Mouse (Mus musculus) stomach, embryonic 15.5 days (tissue): ENCODE measurements around the gene Stx1b. TPM values are rescaled to one million over a fixed set of nuclear protein-coding genes. Genes with fewer than 3 reads are reported as not detected.

Experiments used
- ATAC-seq: fragments of 200-750 bp; cut with Nextera tagmentation; 2 replicates; pipeline ENCODE4 v1.8.0; 2017; ENCODE audit warnings: low read depth, moderate number of reproducible peaks, moderate TSS enrichment; ENCODE audit not compliant: insufficient read depth, low FRiP score
- H3K27ac ChIP-seq: fragments of 300-500 bp; sonication (generic); 2 replicates; pipeline ENCODE4 v1.5.1; 2015; ENCODE audit warnings: mild to moderate bottlenecking, inconsistent platforms
- H3K27me3 ChIP-seq: fragments of 300-500 bp; sonication (generic); replicated peaks from 2 replicates; pipeline ENCODE4 v1.6.1; 2015; ENCODE audit warnings: inconsistent platforms
- H3K36me3 ChIP-seq: fragments of 300-500 bp; sonication (generic); 2 replicates; pipeline ENCODE4 v1.6.1; 2015; ENCODE audit warnings: inconsistent platforms
- H3K4me1 ChIP-seq: fragments of 300-500 bp; sonication (generic); 2 replicates; pipeline ENCODE4 v1.6.1; 2015; ENCODE audit warnings: inconsistent platforms
- H3K4me2 ChIP-seq: fragments of 300-500 bp; sonication (generic); 2 replicates; pipeline ENCODE4 v1.6.1; 2015; ENCODE audit warnings: mild to moderate bottlenecking, inconsistent platforms
- H3K4me3 ChIP-seq: fragments of 300-500 bp; sonication (generic); replicated peaks from 2 replicates; pipeline ENCODE4 v1.5.1; 2015; ENCODE audit warnings: inconsistent platforms
- H3K9ac ChIP-seq: fragments of 300-500 bp; sonication (generic); 2 replicates; pipeline ENCODE4 v1.6.1; 2015; ENCODE audit warnings: inconsistent platforms
- H3K9me3 ChIP-seq: fragments of 300-500 bp; sonication (generic); 2 replicates; pipeline ENCODE4 v1.6.1; 2016; ENCODE audit warnings: inconsistent platforms
- WGBS: fragments of 180-500 bp; shearing (Covaris S2); methylation state at CpG from one replicate; pipeline ENCODE4 v1.1.7; 2015; 5-methylcytosine and 5-hydroxymethylcytosine counted together
- polyA plus RNA-seq: library from polyadenylated mRNA; unstranded; fragments of >200 nt; fragmentation: Nextera tagmentation; extraction: Ambion mirVana; gene quantifications from 2 replicates; pipeline ENCODE4 v1.2.1, GENCODE M21; 2015

The Stx1b gene
- polyA plus RNA-seq, 1 experiment from 2014 or later, result 3.2 TPM

DNA sequence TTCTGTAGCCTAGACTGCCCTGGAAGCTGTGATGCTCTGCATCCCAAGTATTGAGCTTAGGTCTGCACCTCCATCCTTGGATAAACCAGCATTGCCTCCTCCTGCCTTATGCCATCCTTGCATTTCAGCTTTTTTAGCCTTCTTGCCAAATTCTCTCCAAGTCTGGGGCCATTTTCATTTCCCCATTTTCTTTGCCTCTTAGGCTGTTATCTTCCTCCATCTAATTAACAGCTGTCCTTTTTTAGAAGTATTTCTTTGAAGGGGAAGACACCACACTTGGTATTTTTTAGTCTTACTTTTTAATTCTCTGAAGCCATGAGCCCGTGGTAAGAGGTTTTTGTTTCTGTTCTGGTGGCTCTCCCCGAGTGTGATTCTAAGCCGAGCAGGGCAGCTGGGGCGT, 60.7 kb downstream of the Stx1b start:
- Histone ChIP-seq H3K9ac (no peak overlapping the region), H3K4me2 (no peak overlapping the region), H3K27me3 (no peaks in the 10 kb centered on the region), H3K27ac (no peak overlapping the region), H3K4me1 (peaks cover 9% of the 10 kb centered on the region), H3K4me3 (no peak overlapping the region), H3K9me3 (no peaks in the 10 kb centered on the region), H3K36me3 (peaks cover 43% of the 10 kb centered on the region)
- 87% methylated on average over 4 of the region's 4 CpGs for WGBS
- no peak for ATAC-seq

DNA sequence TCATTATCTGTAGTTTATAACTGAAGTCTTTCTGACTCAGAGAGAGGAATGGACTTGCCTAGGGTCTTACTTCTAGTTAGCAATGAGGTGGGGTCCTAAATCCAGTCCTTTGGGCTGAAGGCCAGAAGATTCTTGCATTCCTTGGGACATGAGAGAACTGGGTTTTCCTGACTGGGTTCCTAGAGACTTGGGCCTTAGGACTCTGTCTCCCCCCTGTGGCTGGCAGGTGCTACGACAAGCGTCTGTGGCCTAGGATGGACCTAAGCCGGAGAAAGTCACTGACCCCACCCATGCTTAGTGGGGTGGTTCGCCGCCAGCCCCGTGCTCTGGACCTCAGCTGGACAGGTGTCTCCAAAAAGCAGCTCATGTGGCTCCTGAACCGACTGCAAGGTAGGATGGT, 63.3 kb downstream of the Stx1b start:
- peaks cover 39% of the 10 kb centered on the region for H3K36me3 ChIP-seq
- H3K4me2 ChIP-seq, result no peak overlapping the region
- no peak overlapping the region for H3K27ac ChIP-seq
- H3K27me3 ChIP-seq, result no peaks in the 10 kb centered on the region
- no peak overlapping the region for H3K4me3 ChIP-seq
- ATAC-seq, result peak; percentile 57; the same call in 1 of the 2 replicates
- H3K4me1 ChIP-seq, result peaks cover 10% of the 10 kb centered on the region; the same call in 1 of the 2 replicates
- no peak overlapping the region for H3K9ac ChIP-seq
- 30% methylated on average over 7 of the region's 7 CpGs for WGBS
- H3K9me3 ChIP-seq, result no peaks in the 10 kb centered on the region

DNA sequence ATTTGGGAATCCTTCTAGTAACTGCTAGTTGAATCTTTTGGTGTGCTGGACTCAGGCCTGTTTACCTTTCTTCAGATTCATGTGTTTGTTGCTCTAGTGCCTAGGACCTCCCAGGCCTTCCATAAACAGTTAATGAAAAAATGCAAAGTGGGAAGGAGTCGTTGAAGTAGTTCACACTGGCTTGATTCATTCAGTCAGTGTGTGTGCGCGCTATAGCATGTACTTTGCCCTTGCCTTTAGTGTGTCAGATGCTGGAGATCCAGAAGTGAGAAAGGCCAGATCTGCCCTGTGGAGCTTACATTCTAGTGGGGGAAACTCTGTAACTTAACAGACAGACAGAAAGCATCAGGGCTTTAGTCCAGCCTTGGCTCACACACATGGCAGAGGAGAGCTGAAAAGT, 63.9 kb downstream of the Stx1b start:
- H3K9me3 ChIP-seq, result no peaks in the 10 kb centered on the region
- WGBS, result 68% methylated on average over 3 of the region's 3 CpGs
- ATAC-seq, result no peak
- H3K27ac ChIP-seq, result no peak overlapping the region; the same call in 1 of the 2 replicates
- H3K4me1 ChIP-seq, result peaks cover 11% of the 10 kb centered on the region; the same call in 1 of the 2 replicates
- no peak overlapping the region for H3K4me2 ChIP-seq
- no peak overlapping the region for H3K9ac ChIP-seq
- peaks cover 34% of the 10 kb centered on the region for H3K36me3 ChIP-seq
- H3K27me3 ChIP-seq, result no peaks in the 10 kb centered on the region
- no peak overlapping the region for H3K4me3 ChIP-seq

DNA sequence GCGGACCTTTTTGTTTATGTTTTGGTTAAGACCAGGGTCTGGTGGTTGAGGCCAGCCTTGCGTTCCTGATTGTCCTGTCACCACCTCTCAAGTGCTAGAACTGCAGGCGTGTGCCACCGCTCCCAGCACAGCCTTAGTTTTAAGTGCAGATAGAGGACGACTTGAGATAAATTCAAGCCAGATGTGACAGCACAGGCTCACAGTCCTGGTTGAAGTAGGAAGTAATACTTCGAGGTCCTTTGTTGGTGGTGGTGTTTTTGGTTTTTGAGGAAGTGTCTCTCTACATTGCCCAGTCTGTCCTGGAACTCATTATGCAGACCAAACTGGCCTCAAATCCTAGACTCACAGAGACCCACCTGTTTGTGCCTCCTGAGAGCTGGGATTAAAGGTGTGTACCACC, 64.6 kb downstream of the Stx1b start:
- no peak for ATAC-seq

More for the DNA sequence above, 64.6 kb downstream of the Stx1b start:
- Histone ChIP-seq H3K27ac (peak overlapping the region; percentile 12; the same call in 1 of the 2 replicates), H3K4me2 (no peak overlapping the region), H3K36me3 (peaks cover 31% of the 10 kb centered on the region), H3K27me3 (no peaks in the 10 kb centered on the region), H3K9me3 (no peaks in the 10 kb centered on the region), H3K9ac (no peak overlapping the region), H3K4me3 (no peak overlapping the region), H3K4me1 (peaks cover 11% of the 10 kb centered on the region; the same call in 1 of the 2 replicates)
- 46% methylated on average over 6 of the region's 6 CpGs for WGBS

Other genes with a start within 250 kb of the Stx1b start
- gene Ccdc189, start 236.0 kb downstream of the Stx1b start, polyA plus RNA-seq, result 5.8 and 7.2 TPM in 2 replicates
- gene Rnf40, start 235.8 kb downstream of the Stx1b start, polyA plus RNA-seq, result 37.8 and 42.0 TPM in 2 replicates
- 9.4 and 10.3 TPM in 2 replicates for gene Zfp629, start 208.8 kb downstream of the Stx1b start, polyA plus RNA-seq
- 59.3 and 63.4 TPM in 2 replicates for gene Bcl7c, start 115.6 kb downstream of the Stx1b start, polyA plus RNA-seq
- gene Ctf1, start 111.8 kb downstream of the Stx1b start, polyA plus RNA-seq, result 15.6 and 17.0 TPM in 2 replicates
- 0.24 and 0.26 TPM in 2 replicates for gene Ctf2, start 92.4 kb downstream of the Stx1b start, polyA plus RNA-seq
- gene Fbxl19, start 80.0 kb downstream of the Stx1b start, polyA plus RNA-seq, result 3.8 and 4.8 TPM in 2 replicates
- gene Orai3, start 54.7 kb downstream of the Stx1b start, polyA plus RNA-seq, result 29.2 and 29.6 TPM in 2 replicates
- gene Setd1a, start 47.9 kb downstream of the Stx1b start, polyA plus RNA-seq, result 21.1 and 25.0 TPM in 2 replicates
- not detected in 2 replicates for gene Gm49388, start 38.9 kb downstream of the Stx1b start, polyA plus RNA-seq
- 27.4 and 31.8 TPM in 2 replicates for gene Hsd3b7, start 23.9 kb downstream of the Stx1b start, polyA plus RNA-seq
- gene Stx4a, start 255 bp downstream of the Stx1b start, polyA plus RNA-seq, result 45.3 and 48.1 TPM in 2 replicates
- gene Zfp646, start 51.7 kb upstream of the Stx1b start, polyA plus RNA-seq, result 9.1 and 10.9 TPM in 2 replicates
- gene Zfp668, start 52.3 kb upstream of the Stx1b start, polyA plus RNA-seq, result 14.6 and 16.7 TPM in 2 replicates
- gene Prss53, start 66.4 kb upstream of the Stx1b start, polyA plus RNA-seq, result 1.7 and 1.8 TPM in 2 replicates
- gene Gm21974, start 70.9 kb upstream of the Stx1b start, polyA plus RNA-seq, result not detected in 2 replicates
- gene Vkorc1, start 71.1 kb upstream of the Stx1b start, polyA plus RNA-seq, result 186 and 190 TPM in 2 replicates
- 145 and 157 TPM in 2 replicates for gene Bckdk, start 79.5 kb upstream of the Stx1b start, polyA plus RNA-seq
- 35.0 and 35.6 TPM in 2 replicates for gene Kat8, start 88.0 kb upstream of the Stx1b start, polyA plus RNA-seq
- gene Prss8, start 105.6 kb upstream of the Stx1b start, polyA plus RNA-seq, result 61.2 and 70.2 TPM in 2 replicates
- 10.8 and 10.9 TPM in 2 replicates for gene Prss36, start 122.2 kb upstream of the Stx1b start, polyA plus RNA-seq
- gene Fus, start 142.9 kb upstream of the Stx1b start, polyA plus RNA-seq, result 367 and 393 TPM in 2 replicates
- 177 and 185 TPM in 2 replicates for gene Pycard, start 169.3 kb upstream of the Stx1b start, polyA plus RNA-seq
- gene Trim72, start 179.4 kb upstream of the Stx1b start, polyA plus RNA-seq, result 0.09 and 0.41 TPM in 2 replicates
- gene Itgam, start 238.1 kb upstream of the Stx1b start, polyA plus RNA-seq, result 3.5 and 3.6 TPM in 2 replicates
- gene Gm49368, start 238.1 kb upstream of the Stx1b start, polyA plus RNA-seq, result not detected in 2 replicates